Mouse (Mus musculus): ENCODE measurements around the gene Raly. TPM values are rescaled to one million over a fixed set of nuclear protein-coding genes. Genes with fewer than 3 reads are reported as not detected.
"Not testable (repeated sequence)": the region's sequence is repeated elsewhere in the genome, so short reads cannot be mapped to it uniquely, and the experiment has no call there.

The Raly gene
- polyA plus RNA-seq, 1 experiment from 2014 or later, result 63.5 TPM

DNA sequence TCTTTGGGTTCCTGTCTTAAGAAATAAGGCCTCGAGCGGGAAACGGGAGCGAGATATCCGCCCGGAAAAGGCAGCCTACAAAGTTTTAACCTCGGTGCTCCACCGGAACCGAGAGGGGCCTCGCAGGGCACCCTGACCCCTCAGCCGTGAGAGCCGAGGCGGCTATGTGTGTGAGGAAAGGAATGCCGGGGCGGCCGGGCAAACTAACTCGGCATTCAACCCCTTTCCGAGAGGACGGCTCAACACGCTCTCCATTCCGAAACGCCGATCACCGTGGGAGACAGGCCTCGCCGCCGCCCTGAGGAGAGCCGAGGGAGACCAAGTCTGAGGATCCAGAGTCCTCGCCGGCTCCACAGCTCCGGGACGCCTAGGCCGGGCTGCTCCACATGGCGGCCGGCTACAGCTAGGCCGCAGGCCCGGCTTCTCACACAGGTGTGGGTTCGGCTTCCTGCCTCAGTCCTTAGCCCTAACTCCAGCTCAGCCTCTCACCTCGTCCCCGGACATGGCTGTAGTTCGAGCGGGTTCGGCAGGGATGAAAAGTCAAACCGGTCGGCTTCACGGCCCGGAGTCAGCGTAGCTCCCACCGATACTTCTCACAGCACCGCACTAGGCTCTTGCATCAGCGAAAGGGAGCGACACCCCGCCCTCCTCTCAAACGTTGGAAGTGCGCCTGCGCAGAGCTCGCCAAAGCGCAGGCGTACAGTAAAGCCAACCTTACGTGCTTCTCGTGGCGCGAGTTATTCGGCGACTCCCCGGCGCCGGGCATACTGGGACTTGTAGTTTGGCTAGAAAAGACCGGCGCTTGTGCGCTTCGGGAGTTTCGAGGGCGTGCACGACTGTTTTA is 101.5 kb downstream of the Raly start, which contains the start of gene Eif2s2:
TSS of gene Eif2s2 (minus strand) at position 735 of the 844 bp plus-strand sequence.
- Histone ChIP-seq H3K9ac (ENCODE audit: low read depth, low read length) (peak within 1 kb of the TSS; percentile 93), H3K9me3 (replicated peaks; ENCODE audit: control insufficient read depth, low read length) (no peaks in the 10 kb centered on the region), H3K4me2 (peak within 1 kb of the TSS; percentile 90), H3K4me3 (ENCODE audit: low read depth, low read length) (peak within 1 kb of the TSS; percentile 71), H3K27me3 (ENCODE audit: control insufficient read depth, insufficient read depth, low read length) (no peaks in the 10 kb centered on the region), H3K36me3 (ENCODE audit: control insufficient read depth, insufficient read depth, low read length) (peaks cover 3% of the 10 kb centered on the region; the same call in 1 of the 2 replicates), H3K27ac (ENCODE audit: low read depth, low read length) (peak within 1 kb of the TSS; percentile 91), H3K4me1 (ENCODE audit: control insufficient read depth, insufficient read depth, low read length) (peaks cover 5% of the 10 kb centered on the region; the same call in 1 of the 2 replicates)
- under 1% methylated on average over 75 of the region's 75 CpGs for WGBS (ENCODE audit: insufficient replicate concordance)
- peak; percentile 98 for ATAC-seq (replicated peaks; ENCODE audit: insufficient number of reproducible peaks, low FRiP score, low TSS enrichment)

DNA sequence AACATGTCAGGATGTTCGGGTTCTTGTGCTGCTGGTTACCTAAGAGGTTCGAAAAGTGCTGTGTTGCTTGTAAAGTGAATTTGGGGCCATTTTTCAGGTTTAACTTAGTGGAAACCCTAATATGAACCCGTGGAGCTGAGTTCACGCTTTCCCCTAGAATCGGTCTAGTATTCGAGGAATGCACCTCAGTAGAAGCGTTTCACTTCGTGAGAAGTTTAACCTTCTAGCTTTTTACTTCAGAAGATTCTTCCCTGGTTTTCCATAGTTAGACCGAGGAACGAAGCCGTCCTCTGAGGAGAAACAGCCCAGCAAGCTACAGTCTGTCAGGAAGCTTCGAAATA is 102.1 kb downstream of the Raly start:
- 10% methylated on average over 12 of the region's 12 CpGs for WGBS (ENCODE audit: insufficient replicate concordance)
- peak overlapping the region; percentile 78 for H3K4me2 ChIP-seq
- peaks cover under 1% of the 10 kb centered on the region; the same call in 1 of the 2 replicates for H3K36me3 ChIP-seq (ENCODE audit: control insufficient read depth, insufficient read depth, low read length)
- no peak for ATAC-seq (replicated peaks; ENCODE audit: insufficient number of reproducible peaks, low FRiP score, low TSS enrichment)
- peaks cover 5% of the 10 kb centered on the region; the same call in 1 of the 2 replicates for H3K4me1 ChIP-seq (ENCODE audit: control insufficient read depth, insufficient read depth, low read length)
- no peaks in the 10 kb centered on the region for H3K9me3 ChIP-seq (replicated peaks; ENCODE audit: control insufficient read depth, low read length)
- peak overlapping the region; percentile 66; the same call in 1 of the 2 replicates for H3K9ac ChIP-seq (ENCODE audit: low read depth, low read length)
- H3K4me3 ChIP-seq (ENCODE audit: low read depth, low read length), result peak overlapping the region; percentile 71
- no peaks in the 10 kb centered on the region for H3K27me3 ChIP-seq (ENCODE audit: control insufficient read depth, insufficient read depth, low read length)
- no peak overlapping the region for H3K27ac ChIP-seq (ENCODE audit: low read depth, low read length)

GRCm38 (mm10) chr2:154893548-154893947 is 102.7 kb downstream of the Raly start:
- peak overlapping the region; percentile 78 for H3K4me2 ChIP-seq
- 55% methylated on average over 4 of the region's 4 CpGs for WGBS (ENCODE audit: insufficient replicate concordance)
- H3K9me3 ChIP-seq (replicated peaks; ENCODE audit: control insufficient read depth, low read length), result no peaks in the 10 kb centered on the region
- no peak overlapping the region for H3K4me3 ChIP-seq (ENCODE audit: low read depth, low read length)
- no peaks in the 10 kb centered on the region for H3K27me3 ChIP-seq (ENCODE audit: control insufficient read depth, insufficient read depth, low read length)
- no peak overlapping the region for H3K27ac ChIP-seq (ENCODE audit: low read depth, low read length)
- no peaks in the 10 kb centered on the region for H3K36me3 ChIP-seq (ENCODE audit: control insufficient read depth, insufficient read depth, low read length)
- no peak overlapping the region for H3K9ac ChIP-seq (ENCODE audit: low read depth, low read length)
- no peak for ATAC-seq (replicated peaks; ENCODE audit: insufficient number of reproducible peaks, low FRiP score, low TSS enrichment)
- peaks cover 5% of the 10 kb centered on the region; the same call in 1 of the 2 replicates for H3K4me1 ChIP-seq (ENCODE audit: control insufficient read depth, insufficient read depth, low read length)

- H3K4me2 ChIP-seq; H3K9ac ChIP-seq (ENCODE audit: low read depth, low read length); ATAC-seq (replicated peaks; ENCODE audit: insufficient number of reproducible peaks, low FRiP score, low TSS enrichment); H3K27me3 ChIP-seq (ENCODE audit: control insufficient read depth, insufficient read depth, low read length); H3K36me3 ChIP-seq (ENCODE audit: control insufficient read depth, insufficient read depth, low read length); H3K4me3 ChIP-seq (ENCODE audit: low read depth, low read length); H3K4me1 ChIP-seq (ENCODE audit: control insufficient read depth, insufficient read depth, low read length); H3K27ac ChIP-seq (ENCODE audit: low read depth, low read length); H3K9me3 ChIP-seq (replicated peaks; ENCODE audit: control insufficient read depth, low read length): not testable (repeated sequence)
- 86% methylated on average over 7 of the region's 8 CpGs for WGBS (ENCODE audit: insufficient replicate concordance)
These were observed 108.1 kb downstream of the Raly start for GRCm38 (mm10) chr2:154899004-154899403.

DNA sequence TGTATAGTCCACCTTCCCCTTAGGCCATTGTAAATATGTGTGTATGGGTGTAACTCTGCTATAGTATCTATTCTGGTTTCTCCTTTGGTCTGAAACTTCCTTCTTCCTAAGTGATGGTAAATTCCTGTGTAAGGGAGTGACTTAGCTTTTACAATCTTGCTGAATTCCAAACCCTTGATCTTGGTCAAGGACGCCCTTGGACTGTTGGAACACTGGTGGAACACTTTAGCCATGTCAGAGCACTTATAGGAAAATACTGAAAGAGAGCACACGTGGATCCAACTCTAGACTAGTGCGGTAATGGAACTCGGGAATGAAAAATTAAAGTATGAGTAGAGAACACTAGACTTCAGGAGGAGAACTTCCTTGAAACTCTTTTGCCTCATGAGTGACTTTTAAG is 108.5 kb downstream of the Raly start:
- not testable (repeated sequence) for ATAC-seq (replicated peaks; ENCODE audit: insufficient number of reproducible peaks, low FRiP score, low TSS enrichment); H3K4me2 ChIP-seq; H3K4me1 ChIP-seq (ENCODE audit: control insufficient read depth, insufficient read depth, low read length); H3K9me3 ChIP-seq (replicated peaks; ENCODE audit: control insufficient read depth, low read length); H3K9ac ChIP-seq (ENCODE audit: low read depth, low read length); H3K36me3 ChIP-seq (ENCODE audit: control insufficient read depth, insufficient read depth, low read length); H3K4me3 ChIP-seq (ENCODE audit: low read depth, low read length); H3K27me3 ChIP-seq (ENCODE audit: control insufficient read depth, insufficient read depth, low read length); H3K27ac ChIP-seq (ENCODE audit: low read depth, low read length)
- WGBS (ENCODE audit: insufficient replicate concordance), result 76% methylated on average over 4 of the region's 4 CpGs

DNA sequence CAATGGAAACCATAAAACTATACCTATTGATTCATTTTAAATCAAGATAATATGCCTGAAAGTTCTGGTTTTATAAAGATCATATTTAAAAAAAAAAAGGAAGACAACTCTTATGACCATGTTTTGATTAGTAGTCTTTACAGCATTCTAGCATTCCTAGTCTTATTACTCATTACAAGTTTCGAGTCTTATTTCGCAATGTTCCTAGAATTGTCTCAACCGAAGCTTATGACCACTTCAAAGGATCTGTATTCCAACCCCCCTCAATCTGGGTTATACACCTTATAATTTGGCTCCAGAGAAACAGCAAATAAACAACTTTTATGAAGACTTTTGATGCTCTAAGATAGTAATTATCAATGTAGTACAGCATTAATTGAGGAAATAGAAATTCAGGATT is 111.2 kb downstream of the Raly start:
- 82% methylated on average over 3 of the region's 3 CpGs for WGBS (ENCODE audit: insufficient replicate concordance)

GRCm38 (mm10) chr2:154905796-154906195 is 114.9 kb downstream of the Raly start:
- H3K4me3 ChIP-seq (ENCODE audit: low read depth, low read length), result no peak overlapping the region
- no peak overlapping the region for H3K4me2 ChIP-seq
- WGBS (ENCODE audit: insufficient replicate concordance), result 46% methylated on average over 2 of the region's 2 CpGs
- H3K4me1 ChIP-seq (ENCODE audit: control insufficient read depth, insufficient read depth, low read length), result no peaks in the 10 kb centered on the region
- ATAC-seq (replicated peaks; ENCODE audit: insufficient number of reproducible peaks, low FRiP score, low TSS enrichment), result no peak
- H3K27me3 ChIP-seq (ENCODE audit: control insufficient read depth, insufficient read depth, low read length), result no peaks in the 10 kb centered on the region
- H3K9me3 ChIP-seq (replicated peaks; ENCODE audit: control insufficient read depth, low read length), result no peaks in the 10 kb centered on the region
- H3K9ac ChIP-seq (ENCODE audit: low read depth, low read length), result no peak overlapping the region
- no peaks in the 10 kb centered on the region for H3K36me3 ChIP-seq (ENCODE audit: control insufficient read depth, insufficient read depth, low read length)
- H3K27ac ChIP-seq (ENCODE audit: low read depth, low read length), result no peak overlapping the region

More for the DNA sequence above, 111.2 kb downstream of the Raly start:
- Histone ChIP-seq H3K4me2 (no peak overlapping the region), H3K4me3 (ENCODE audit: low read depth, low read length) (no peak overlapping the region), H3K9ac (ENCODE audit: low read depth, low read length) (no peak overlapping the region), H3K4me1 (ENCODE audit: control insufficient read depth, insufficient read depth, low read length) (no peaks in the 10 kb centered on the region), H3K36me3 (ENCODE audit: control insufficient read depth, insufficient read depth, low read length) (no peaks in the 10 kb centered on the region), H3K27me3 (ENCODE audit: control insufficient read depth, insufficient read depth, low read length) (no peaks in the 10 kb centered on the region), H3K9me3 (replicated peaks; ENCODE audit: control insufficient read depth, low read length) (no peaks in the 10 kb centered on the region), H3K27ac (ENCODE audit: low read depth, low read length) (no peak overlapping the region)
- no peak for ATAC-seq (replicated peaks; ENCODE audit: insufficient number of reproducible peaks, low FRiP score, low TSS enrichment)

- not testable (repeated sequence) for H3K9me3 ChIP-seq (replicated peaks; ENCODE audit: control insufficient read depth, low read length); H3K27me3 ChIP-seq (ENCODE audit: control insufficient read depth, insufficient read depth, low read length); H3K4me1 ChIP-seq (ENCODE audit: control insufficient read depth, insufficient read depth, low read length); H3K27ac ChIP-seq (ENCODE audit: low read depth, low read length); H3K9ac ChIP-seq (ENCODE audit: low read depth, low read length); H3K4me2 ChIP-seq; ATAC-seq (replicated peaks; ENCODE audit: insufficient number of reproducible peaks, low FRiP score, low TSS enrichment); H3K36me3 ChIP-seq (ENCODE audit: control insufficient read depth, insufficient read depth, low read length); H3K4me3 ChIP-seq (ENCODE audit: low read depth, low read length)
- WGBS (ENCODE audit: insufficient replicate concordance), result 24% methylated on average over 2 of the region's 2 CpGs
These were observed 117.3 kb downstream of the Raly start for GRCm38 (mm10) chr2:154908223-154908622.

GRCm38 (mm10) chr2:154909789-154910188 is 118.9 kb downstream of the Raly start:
- ATAC-seq (replicated peaks; ENCODE audit: insufficient number of reproducible peaks, low FRiP score, low TSS enrichment), result no peak
- Histone ChIP-seq H3K27me3 (ENCODE audit: control insufficient read depth, insufficient read depth, low read length) (peaks cover 2% of the 10 kb centered on the region; the same call in 1 of the 2 replicates), H3K4me2 (no peak overlapping the region), H3K9me3 (replicated peaks; ENCODE audit: control insufficient read depth, low read length) (no peaks in the 10 kb centered on the region), H3K9ac (ENCODE audit: low read depth, low read length) (no peak overlapping the region), H3K36me3 (ENCODE audit: control insufficient read depth, insufficient read depth, low read length) (no peaks in the 10 kb centered on the region), H3K27ac (ENCODE audit: low read depth, low read length) (no peak overlapping the region), H3K4me1 (ENCODE audit: control insufficient read depth, insufficient read depth, low read length) (no peaks in the 10 kb centered on the region), H3K4me3 (ENCODE audit: low read depth, low read length) (no peak overlapping the region)
- 72% methylated on average over 6 of the region's 6 CpGs for WGBS (ENCODE audit: insufficient replicate concordance)
